Mouse (Mus musculus): ENCODE results near the gene Grap. TPM values are rescaled to one million over a fixed set of nuclear protein-coding genes. Genes with fewer than 3 reads are reported as not detected.

Gene Grap
- polyA plus RNA-seq, 1 experiment = 11.8 TPM

GRCm38 (mm10) chr11:61617293-61617975, 35.6 kb upstream of the Grap start:
- no peak overlapping the region for H3K27ac ChIP-seq (ENCODE audit: control insufficient read depth, insufficient read depth, low read depth, low read length, poor library complexity)
- WGBS = 56% methylated on average over 7 of the region's 7 CpGs
- H3K4me3 ChIP-seq (replicated peaks; ENCODE audit: control insufficient read depth, low read depth, low read length) = no peak overlapping the region
- TF ChIP-seq POLR2A (IDR thresholded peaks at IDR 0.05; ENCODE audit: borderline replicate concordance, control insufficient read depth, low read depth, low read length) (no peak), CTCF (IDR thresholded peaks at IDR 0.05; ENCODE audit: control insufficient read depth, insufficient read depth, low read length) (no peak)
- no peaks in the 10 kb centered on the region for H3K4me1 ChIP-seq (ENCODE audit: control insufficient read depth, insufficient read depth, low read length)

GRCm38 (mm10) chr11:61618131-61618530, 34.9 kb upstream of the Grap start:
- Histone ChIP-seq H3K4me3 (replicated peaks; ENCODE audit: control insufficient read depth, low read depth, low read length) (no peak overlapping the region), H3K4me1 (ENCODE audit: control insufficient read depth, insufficient read depth, low read length) (no peaks in the 10 kb centered on the region), H3K27ac (ENCODE audit: control insufficient read depth, insufficient read depth, low read depth, low read length, poor library complexity) (no peak overlapping the region)
- WGBS = 81% methylated on average over 8 of the region's 8 CpGs
- TF ChIP-seq CTCF (IDR thresholded peaks at IDR 0.05; ENCODE audit: control insufficient read depth, insufficient read depth, low read length) = no peak
- TF ChIP-seq POLR2A (IDR thresholded peaks at IDR 0.05; ENCODE audit: borderline replicate concordance, control insufficient read depth, low read depth, low read length) = no peak

- Histone ChIP-seq H3K4me3 (replicated peaks; ENCODE audit: control insufficient read depth, low read depth, low read length) (no peak overlapping the region), H3K27ac (ENCODE audit: control insufficient read depth, insufficient read depth, low read depth, low read length, poor library complexity) (no peak overlapping the region), H3K4me1 (ENCODE audit: control insufficient read depth, insufficient read depth, low read length) (no peaks in the 10 kb centered on the region)
- 80% methylated on average over 8 of the region's 8 CpGs for WGBS
- TF ChIP-seq POLR2A (IDR thresholded peaks at IDR 0.05; ENCODE audit: borderline replicate concordance, control insufficient read depth, low read depth, low read length) (no peak), CTCF (IDR thresholded peaks at IDR 0.05; ENCODE audit: control insufficient read depth, insufficient read depth, low read length) (no peak)
Observed at GRCm38 (mm10) chr11:61618571-61618970, 34.5 kb upstream of the Grap start.

GRCm38 (mm10) chr11:61619356-61619755, 33.7 kb upstream of the Grap start:
- TF ChIP-seq POLR2A (IDR thresholded peaks at IDR 0.05; ENCODE audit: borderline replicate concordance, control insufficient read depth, low read depth, low read length) (no peak), CTCF (IDR thresholded peaks at IDR 0.05; ENCODE audit: control insufficient read depth, insufficient read depth, low read length) (no peak)
- Histone ChIP-seq H3K4me3 (replicated peaks; ENCODE audit: control insufficient read depth, low read depth, low read length) (no peak overlapping the region), H3K4me1 (ENCODE audit: control insufficient read depth, insufficient read depth, low read length) (no peaks in the 10 kb centered on the region), H3K27ac (ENCODE audit: control insufficient read depth, insufficient read depth, low read depth, low read length, poor library complexity) (no peak overlapping the region)
- 16% methylated on average over 6 of the region's 6 CpGs for WGBS

- no peak overlapping the region for H3K27ac ChIP-seq (ENCODE audit: control insufficient read depth, insufficient read depth, low read depth, low read length, poor library complexity)
- no peak for TF ChIP-seq CTCF (IDR thresholded peaks at IDR 0.05; ENCODE audit: control insufficient read depth, insufficient read depth, low read length)
- no peak for TF ChIP-seq POLR2A (IDR thresholded peaks at IDR 0.05; ENCODE audit: borderline replicate concordance, control insufficient read depth, low read depth, low read length)
- no peak overlapping the region for H3K4me3 ChIP-seq (replicated peaks; ENCODE audit: control insufficient read depth, low read depth, low read length)
- WGBS = 4% methylated on average over 17 of the region's 17 CpGs
- no peaks in the 10 kb centered on the region for H3K4me1 ChIP-seq (ENCODE audit: control insufficient read depth, insufficient read depth, low read length)
Observed at GRCm38 (mm10) chr11:61619791-61620241, 33.2 kb upstream of the Grap start.

GRCm38 (mm10) chr11:61620254-61620670, 32.8 kb upstream of the Grap start:
- no peaks in the 10 kb centered on the region for H3K4me1 ChIP-seq (ENCODE audit: control insufficient read depth, insufficient read depth, low read length)
- H3K27ac ChIP-seq (ENCODE audit: control insufficient read depth, insufficient read depth, low read depth, low read length, poor library complexity) = no peak overlapping the region
- peak; percentile 47; the same call in 1 of the 2 replicates for TF ChIP-seq CTCF (IDR thresholded peaks at IDR 0.05; ENCODE audit: control insufficient read depth, insufficient read depth, low read length)
- no peak for TF ChIP-seq POLR2A (IDR thresholded peaks at IDR 0.05; ENCODE audit: borderline replicate concordance, control insufficient read depth, low read depth, low read length)
- no peak overlapping the region for H3K4me3 ChIP-seq (replicated peaks; ENCODE audit: control insufficient read depth, low read depth, low read length)
- 5% methylated on average over 17 of the region's 17 CpGs for WGBS

- 63% methylated on average over 8 of the region's 8 CpGs for WGBS
- H3K4me1 ChIP-seq (ENCODE audit: control insufficient read depth, insufficient read depth, low read length) = no peaks in the 10 kb centered on the region
- TF ChIP-seq POLR2A (IDR thresholded peaks at IDR 0.05; ENCODE audit: borderline replicate concordance, control insufficient read depth, low read depth, low read length) = no peak
- no peak for TF ChIP-seq CTCF (IDR thresholded peaks at IDR 0.05; ENCODE audit: control insufficient read depth, insufficient read depth, low read length)
Observed at GRCm38 (mm10) chr11:61620762-61621161, 32.3 kb upstream of the Grap start.

GRCm38 (mm10) chr11:61625136-61625535, 27.9 kb upstream of the Grap start:
- TF ChIP-seq POLR2A (IDR thresholded peaks at IDR 0.05; ENCODE audit: borderline replicate concordance, control insufficient read depth, low read depth, low read length) (no peak), CTCF (IDR thresholded peaks at IDR 0.05; ENCODE audit: control insufficient read depth, insufficient read depth, low read length) (no peak)
- Histone ChIP-seq H3K27ac (ENCODE audit: control insufficient read depth, insufficient read depth, low read depth, low read length, poor library complexity) (no peak overlapping the region), H3K4me1 (ENCODE audit: control insufficient read depth, insufficient read depth, low read length) (no peaks in the 10 kb centered on the region), H3K4me3 (replicated peaks; ENCODE audit: control insufficient read depth, low read depth, low read length) (no peak overlapping the region)
- WGBS = 79% methylated on average over 7 of the region's 7 CpGs

More at GRCm38 (mm10) chr11:61620762-61621161, 32.3 kb upstream of the Grap start:
- H3K4me3 ChIP-seq (replicated peaks; ENCODE audit: control insufficient read depth, low read depth, low read length) = no peak overlapping the region
- no peak overlapping the region for H3K27ac ChIP-seq (ENCODE audit: control insufficient read depth, insufficient read depth, low read depth, low read length, poor library complexity)

Data from bone marrow, adult 2 months (tissue).